Mouse (Mus musculus) mesoderm, embryonic 11.5 days (tissue): ENCODE data around the gene Hs3st2.
A peak's percentile ranks its signal among the peaks of the same experiment; 100 is the strongest.
"Not testable (repeated sequence)": the region's sequence is repeated elsewhere in the genome, so short reads cannot be mapped to it uniquely, and the experiment has no call there.

Source experiments
- DNase-seq: peaks from one replicate; pipeline ENCODE4 v3.0.0-alpha.2; 2012; ENCODE audit warnings: low read depth, low spot score

The Hs3st2 gene

GRCm38 (mm10) chr7:121391225-121391983, at the start of gene Hs3st2:
Hs3st2 (plus strand) TSS chr7:121391859.
- peak; percentile 78 for DNase-seq

GRCm38 (mm10) chr7:121348284-121348963, 43.2 kb upstream of the Hs3st2 start:
- no peak for DNase-seq

GRCm38 (mm10) chr7:121351688-121352087, 40.0 kb upstream of the Hs3st2 start:
- DNase-seq = no peak

GRCm38 (mm10) chr7:121361448-121361847, 30.2 kb upstream of the Hs3st2 start:
- not testable (repeated sequence) for DNase-seq

GRCm38 (mm10) chr7:121365584-121365983, 26.1 kb upstream of the Hs3st2 start:
- no peak for DNase-seq

- DNase-seq = no peak
Observed at GRCm38 (mm10) chr7:121367185-121367584, 24.5 kb upstream of the Hs3st2 start.

GRCm38 (mm10) chr7:121371990-121372389, 19.7 kb upstream of the Hs3st2 start:
- no peak for DNase-seq

- DNase-seq = no peak
Observed at GRCm38 (mm10) chr7:121375456-121375855, 16.2 kb upstream of the Hs3st2 start.

- DNase-seq = no peak
Observed at GRCm38 (mm10) chr7:121378942-121379341, 12.7 kb upstream of the Hs3st2 start.

GRCm38 (mm10) chr7:121391984-121392739, 503 bp downstream of the Hs3st2 start:
- DNase-seq = peak; percentile 41

- no peak for DNase-seq
Observed at GRCm38 (mm10) chr7:121392740-121392993, 1.0 kb downstream of the Hs3st2 start.

GRCm38 (mm10) chr7:121393884-121394283, 2.2 kb downstream of the Hs3st2 start:
- no peak for DNase-seq

GRCm38 (mm10) chr7:121394875-121395274, 3.2 kb downstream of the Hs3st2 start:
- DNase-seq = no peak

GRCm38 (mm10) chr7:121410716-121411506, 19.3 kb downstream of the Hs3st2 start:
- no peak for DNase-seq

- no peak for DNase-seq
Observed at GRCm38 (mm10) chr7:121411507-121411898, 19.8 kb downstream of the Hs3st2 start.

GRCm38 (mm10) chr7:121436884-121437283, 45.2 kb downstream of the Hs3st2 start:
- DNase-seq = peak; percentile 6

GRCm38 (mm10) chr7:121441186-121441585, 49.5 kb downstream of the Hs3st2 start:
- no peak for DNase-seq

- no peak for DNase-seq
Observed at GRCm38 (mm10) chr7:121444336-121444735, 52.7 kb downstream of the Hs3st2 start.

GRCm38 (mm10) chr7:121446281-121446680, 54.6 kb downstream of the Hs3st2 start:
- DNase-seq = no peak

GRCm38 (mm10) chr7:121450951-121451843, 59.5 kb downstream of the Hs3st2 start:
- peak; percentile 15 for DNase-seq

- DNase-seq = no peak
Observed at GRCm38 (mm10) chr7:121456716-121457115, 65.1 kb downstream of the Hs3st2 start.
